Mouse (Mus musculus) inflammation-experienced regulatory T-cells, adult 6 months (primary cell): ENCODE measurements around the gene Cfc1. TPM values are rescaled to one million over a fixed set of nuclear protein-coding genes. Genes with fewer than 3 reads are reported as not detected.

Experiments used
- ATAC-seq: one replicate; pipeline ENCODE4 v1.8.0; 2017
- polyA plus RNA-seq, 3 experiments: library from polyadenylated mRNA; unstranded; fragments of 100-300 nt; shearing (Covaris generic); gene quantifications; one replicate each; pipeline ENCODE4 v1.2.1; 2017

Gene Cfc1
- polyA plus RNA-seq, 3 experiments from 2014 or later = 0.59 TPM; not detected in 2

GRCm38 (mm10) chr1:34553690-34554089 lies 18.2 kb downstream of the Cfc1 start:
- ATAC-seq = no peak

DNA sequence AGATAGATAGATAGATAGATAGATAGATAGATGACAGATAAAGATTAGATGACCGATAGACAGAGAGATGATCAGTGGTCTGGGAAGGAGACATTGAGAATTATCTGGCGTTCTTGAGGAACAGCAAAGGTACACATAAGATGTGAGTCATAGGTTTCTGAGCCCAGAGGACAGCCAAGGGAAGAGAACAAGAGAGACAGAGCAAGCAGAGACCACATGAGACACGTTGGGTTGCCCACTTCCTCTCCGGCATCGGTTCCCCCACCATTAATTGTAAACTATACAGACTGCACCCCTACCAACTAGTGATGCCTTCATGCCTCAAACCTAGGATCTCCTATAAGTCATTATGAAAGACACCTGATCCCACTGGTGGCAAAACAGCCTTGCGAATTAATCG lies 18.8 kb downstream of the Cfc1 start:
- no peak for ATAC-seq

- ATAC-seq = no peak
Measured at GRCm38 (mm10) chr1:34560843-34561242, 25.4 kb downstream of the Cfc1 start, which contains the start of gene Prss40. TSS of gene Prss40 (minus strand) at chr1:34560943.

GRCm38 (mm10) chr1:34564383-34565045 lies 29.1 kb downstream of the Cfc1 start:
- ATAC-seq = no peak

DNA sequence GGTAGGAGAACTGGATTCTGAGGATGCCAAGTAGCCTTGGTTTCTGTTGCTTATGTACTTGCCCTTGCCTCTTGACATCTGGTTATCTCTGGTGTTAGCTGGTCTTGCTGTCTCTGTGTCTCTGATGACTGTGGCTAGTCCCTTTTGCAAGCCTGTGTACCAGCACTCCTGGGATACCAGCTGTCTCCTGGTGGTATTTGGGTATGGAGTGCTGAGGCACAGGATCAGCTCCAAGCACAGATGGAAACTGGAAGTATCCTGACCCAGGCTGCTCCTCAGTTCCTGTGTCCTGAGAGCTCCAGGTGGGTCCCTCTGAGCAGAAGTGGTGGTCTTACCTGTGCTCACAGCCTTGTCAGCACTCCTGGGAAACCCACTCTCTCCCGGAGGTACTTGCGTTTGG lies 32.7 kb downstream of the Cfc1 start:
- no peak for ATAC-seq

- no peak for ATAC-seq
Measured at GRCm38 (mm10) chr1:34569876-34570275, 34.4 kb downstream of the Cfc1 start.

DNA sequence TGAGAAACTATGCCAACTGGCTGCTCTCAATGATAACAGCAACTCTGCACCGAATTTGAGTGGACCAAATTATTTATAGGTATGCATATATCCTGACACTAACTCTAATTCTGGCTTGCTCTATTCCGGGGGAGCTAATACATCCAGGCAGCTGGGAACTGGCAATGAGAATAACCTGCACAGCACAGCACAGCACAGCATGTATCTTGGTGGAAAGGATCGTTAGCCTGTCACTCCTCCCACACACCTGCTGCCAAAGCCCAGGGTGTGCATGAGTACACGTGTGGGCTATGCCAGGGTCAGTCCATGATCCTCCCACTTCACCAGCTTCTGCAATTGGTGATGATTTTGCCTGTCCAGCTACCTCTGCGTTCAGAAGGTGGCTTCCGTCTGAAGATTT lies 36.0 kb downstream of the Cfc1 start:
- no peak for ATAC-seq

DNA sequence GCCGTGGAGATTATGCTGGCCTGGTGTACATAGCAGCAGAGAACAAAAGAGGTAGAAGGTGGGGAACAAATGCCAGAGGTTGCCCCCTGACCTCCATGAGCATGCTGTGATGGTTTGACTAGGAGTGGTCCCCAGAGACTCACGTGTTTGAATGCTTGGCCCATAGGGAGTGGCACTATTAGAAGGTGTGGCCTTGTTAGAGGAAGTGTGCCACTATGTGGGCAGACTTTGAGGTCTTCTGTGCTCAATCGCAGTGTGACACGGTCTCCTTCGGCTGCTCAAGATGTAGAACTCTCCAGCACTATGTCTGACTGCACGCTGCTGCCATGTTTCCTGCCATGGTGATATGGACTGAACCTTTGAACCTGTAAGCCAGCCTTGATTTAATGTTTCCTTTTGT lies 37.8 kb downstream of the Cfc1 start:
- ATAC-seq = no peak

DNA sequence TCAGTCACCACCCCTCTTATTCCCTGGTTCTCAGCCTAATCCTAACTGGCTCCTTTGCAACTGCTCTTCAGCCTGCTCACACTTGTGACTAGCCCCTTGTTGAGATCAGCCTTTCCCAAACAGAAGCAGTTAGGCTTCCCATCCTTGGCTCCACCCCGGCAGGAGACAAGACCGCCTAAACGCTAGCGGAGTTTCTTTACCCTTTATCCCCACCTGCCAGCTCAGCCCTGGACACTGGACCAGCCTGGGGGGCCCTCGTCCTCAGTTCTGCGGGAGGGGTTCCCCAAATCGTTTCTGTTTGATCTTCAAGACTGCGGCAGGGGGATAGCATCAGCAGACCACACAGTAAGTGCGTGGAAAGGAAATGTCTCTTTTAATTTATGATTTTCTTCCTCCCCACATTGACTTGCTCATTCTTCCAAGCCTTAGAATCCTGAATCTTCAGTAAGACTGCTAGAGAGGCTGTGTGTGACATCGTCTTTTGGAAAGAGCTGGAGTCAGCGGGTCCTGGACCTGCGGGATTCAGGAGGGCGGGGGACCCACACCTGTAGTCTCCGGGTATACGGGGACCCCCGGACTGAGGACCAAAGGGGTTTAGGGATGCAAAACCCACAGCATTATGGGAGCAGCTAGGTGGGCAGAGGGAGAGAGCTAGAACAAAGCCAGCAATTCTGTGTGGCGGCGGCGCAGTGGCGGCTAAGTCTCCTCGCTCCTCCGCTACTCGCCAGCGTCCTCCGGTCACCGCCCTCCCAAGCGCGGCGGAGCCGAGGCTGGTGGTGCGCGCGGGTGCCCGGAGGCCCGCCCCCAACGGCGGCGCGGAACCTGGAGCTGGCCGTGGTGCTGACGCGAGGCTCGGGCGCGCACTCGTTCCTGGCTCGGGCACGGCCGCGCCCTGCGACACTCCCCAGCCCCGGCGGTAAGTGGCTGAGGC lies 43.7 kb downstream of the Cfc1 start, which contains the start of gene Amer3:
TSS of gene Amer3 (plus strand) at position 807 of the 931 bp plus-strand sequence.
- no peak for ATAC-seq

- ATAC-seq = no peak
Measured at GRCm38 (mm10) chr1:34579782-34580356, 44.4 kb downstream of the Cfc1 start.

GRCm38 (mm10) chr1:34582218-34582617 lies 46.8 kb downstream of the Cfc1 start:
- ATAC-seq = no peak

GRCm38 (mm10) chr1:34583821-34584263 lies 48.4 kb downstream of the Cfc1 start:
- ATAC-seq = no peak

DNA sequence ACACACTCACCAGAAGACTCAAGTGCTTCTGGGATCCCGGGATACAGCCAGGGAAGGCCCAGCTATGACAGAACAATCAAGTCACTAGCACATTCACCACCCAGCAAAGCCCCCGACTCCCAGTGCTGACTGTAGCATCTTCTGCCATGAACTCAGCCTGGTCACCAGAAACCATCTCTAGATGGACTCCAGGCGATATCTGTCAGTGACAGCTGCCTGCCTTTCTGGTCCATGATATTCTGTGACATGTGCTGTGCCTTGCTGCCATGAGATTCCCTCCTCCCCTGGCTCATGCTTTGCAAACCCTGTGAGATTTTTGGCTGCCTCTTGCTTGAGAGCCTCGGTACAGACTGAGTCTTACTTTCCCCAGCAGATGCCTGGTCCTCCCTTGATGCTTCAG lies 49.3 kb downstream of the Cfc1 start:
- ATAC-seq = no peak

- ATAC-seq = no peak
Measured at GRCm38 (mm10) chr1:34587298-34588096, 52.0 kb downstream of the Cfc1 start.

Other genes starting within 250 kb of the Cfc1 start
- gene Ccdc115, start 96.0 kb upstream of the Cfc1 start, polyA plus RNA-seq = 10 to 100 TPM; 31.8 to 43.9 (median 37.2) TPM
- gene Imp4, start 95.8 kb upstream of the Cfc1 start, polyA plus RNA-seq = 100 to 1,000 TPM in 2 of 3 experiments, 10 to 100 TPM in 1; 97.9 to 160 (median 117) TPM
- gene Ptpn18, start 75.9 kb upstream of the Cfc1 start, polyA plus RNA-seq = 100 to 1,000 TPM; 161 to 189 (median 165) TPM
- gene Prss39, start 37.2 kb upstream of the Cfc1 start, polyA plus RNA-seq = not detected
- not detected for gene Prss40, start 25.3 kb downstream of the Cfc1 start, polyA plus RNA-seq
- not detected for gene Amer3, start 44.0 kb downstream of the Cfc1 start, polyA plus RNA-seq